Mouse (Mus musculus) left cerebral cortex, adult 9 months (tissue): ENCODE measurements around the gene 1700020L24Rik.
A peak's percentile ranks its signal among the peaks of the same experiment; 100 is the strongest.

Source experiments
- DNase-seq, 2 experiments: peaks; one replicate each; pipeline ENCODE4 v3.0.0; 2022; ENCODE audit warnings: low spot score in 2 of 2

Gene 1700020L24Rik

DNA sequence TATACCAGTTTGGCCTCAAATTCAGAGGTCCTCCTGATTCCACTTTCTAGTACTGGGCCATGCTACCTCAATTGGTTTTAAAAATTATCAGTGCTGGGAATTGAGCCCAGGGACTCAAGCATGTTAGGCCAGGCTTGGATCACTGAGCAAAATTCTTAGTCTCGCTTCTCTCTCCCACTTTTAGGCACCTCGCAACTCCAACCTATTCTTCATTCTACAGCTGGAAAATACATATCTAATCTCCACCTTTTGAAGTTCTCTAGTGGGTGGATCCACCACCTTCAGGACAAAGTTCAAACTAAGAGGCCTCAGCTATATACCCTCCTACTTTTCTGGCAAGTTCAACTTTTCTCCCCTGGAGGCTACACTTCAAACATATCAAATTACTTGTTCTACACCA lies 34.3 kb downstream of the 1700020L24Rik start:
- DNase-seq, result no peak

- peak; percentile 90 to 98 for DNase-seq
These were observed 35.1 kb downstream of the 1700020L24Rik start, which contains the start of gene Taf15 for GRCm38 (mm10) chr11:83472324-83473234. Taf15 (plus strand) TSS chr11:83473086.

DNA sequence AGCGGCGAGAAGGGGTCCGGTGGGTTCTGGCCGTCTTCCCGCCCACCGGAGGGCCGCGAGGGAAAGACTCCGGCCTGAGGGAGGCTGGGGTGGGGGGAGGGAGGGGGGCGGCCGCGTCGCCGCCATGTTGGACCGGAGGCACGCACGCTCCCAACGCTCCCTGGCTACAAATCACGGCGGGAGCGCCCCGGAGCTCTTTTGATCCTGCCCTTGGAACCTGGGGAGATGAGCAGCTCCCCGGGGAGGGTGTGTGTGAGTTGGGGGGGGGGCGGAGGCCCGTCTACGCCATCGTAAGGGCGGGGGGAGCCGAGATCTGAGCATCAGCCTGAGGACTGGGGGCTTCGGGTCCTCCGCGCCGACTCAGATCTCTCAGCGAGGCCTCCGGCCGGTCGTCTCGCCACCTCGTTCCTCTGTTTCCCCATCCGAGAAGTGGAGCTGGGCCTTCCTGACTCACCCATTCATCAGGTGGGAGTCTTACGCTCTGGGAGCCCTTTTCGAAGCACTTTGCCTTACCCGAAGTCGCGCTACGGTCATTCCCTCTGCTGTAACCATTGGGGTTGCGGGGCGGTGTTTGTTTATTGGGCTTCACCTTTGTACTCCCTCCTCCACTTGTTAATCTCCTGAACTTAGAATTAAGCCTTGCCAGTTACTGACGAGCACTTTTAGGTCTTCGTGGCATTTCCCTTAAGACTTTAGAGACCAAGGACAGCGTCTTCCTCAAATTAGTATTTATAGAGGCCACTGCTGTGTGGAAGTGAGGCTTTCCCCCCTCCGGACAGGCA lies 35.9 kb downstream of the 1700020L24Rik start:
- no peak for DNase-seq
